Mouse (Mus musculus) liver, embryonic 14.5 days (tissue): ENCODE results near the gene Alox12e. TPM values are rescaled to one million over a fixed set of nuclear protein-coding genes. Genes with fewer than 3 reads are reported as not detected.
"Not testable (repeated sequence)": the region's sequence is repeated elsewhere in the genome, so short reads cannot be mapped to it uniquely, and the experiment has no call there.

ENCODE experiments used
- ATAC-seq: fragments of 200-750 bp; cut with Nextera tagmentation; 2 replicates; pipeline ENCODE4 v1.8.0; 2017; ENCODE audit warnings: moderate number of reproducible peaks, mild to moderate bottlenecking, moderate library complexity; ENCODE audit not compliant: insufficient read depth
- DNase-seq, 3 experiments: peaks; one replicate each; pipeline ENCODE4 v3.0.0-alpha.2; 2012 to 2013; ENCODE audit warnings: low read depth in 3 of 3, low spot score in 3 of 3
- H3K27ac ChIP-seq: fragments of 300-500 bp; sonication (generic); 2 replicates; pipeline ENCODE4 v1.5.1; 2014; ENCODE audit warnings: moderate library complexity, mild to moderate bottlenecking, control low read depth, inconsistent platforms
- H3K27me3 ChIP-seq: fragments of 300-500 bp; sonication (generic); 2 replicates; pipeline ENCODE4 v1.6.1; 2014; ENCODE audit warnings: mild to moderate bottlenecking, low read length, moderate library complexity; ENCODE audit not compliant: control insufficient read depth, insufficient read depth
- H3K36me3 ChIP-seq: fragments of 300-500 bp; sonication (generic); replicated peaks from 2 replicates; pipeline ENCODE4 v1.6.1; 2014; ENCODE audit warnings: low read depth; ENCODE audit not compliant: control insufficient read depth, insufficient read depth
- H3K4me1 ChIP-seq, 2 experiments: fragments of 200-500 bp in 1 of 2; fragments of 300-500 bp in 1 of 2; sonication (generic) in 1 of 2; replicated peaks; 2 replicates each; pipeline ENCODE4 v1.6.1; 2012 to 2014; ENCODE audit warnings: antibody characterized with exemption in 1 of 2, inconsistent platforms in 1 of 2, low read length in 1 of 2; ENCODE audit not compliant: control insufficient read depth in 2 of 2, insufficient read depth in 2 of 2
- H3K4me2 ChIP-seq: fragments of 300-500 bp; sonication (generic); 2 replicates; pipeline ENCODE4 v1.6.1; 2014; ENCODE audit warnings: low read depth, mild to moderate bottlenecking, control low read depth, moderate library complexity
- H3K4me3 ChIP-seq, 2 experiments: fragments of 200-500 bp in 1 of 2; fragments of 300-500 bp in 1 of 2; sonication (generic) in 1 of 2; 2 replicates each; pipeline ENCODE4 v1.5.1; 2012 to 2014; ENCODE audit warnings: low read depth in 2 of 2, low read length in 2 of 2, mild to moderate bottlenecking in 2 of 2, control low read depth in 1 of 2, inconsistent platforms in 1 of 2, moderate library complexity in 1 of 2; ENCODE audit not compliant: insufficient read depth in 1 of 2
- H3K9ac ChIP-seq: fragments of 300-500 bp; sonication (generic); replicated peaks from 2 replicates; pipeline ENCODE4 v1.6.1; 2014; ENCODE audit warnings: mild to moderate bottlenecking, control low read depth, moderate library complexity
- H3K9me3 ChIP-seq: fragments of 300-500 bp; sonication (generic); 2 replicates; pipeline ENCODE4 v1.6.1; 2016; ENCODE audit warnings: low read length, mixed read lengths; ENCODE audit not compliant: control insufficient read depth
- CTCF ChIP-seq: IDR thresholded peaks from 2 replicates; pipeline ENCODE4 v1.5.1; 2016; ENCODE audit warnings: antibody characterized with exemption, low read depth, control low read depth
- EP300 ChIP-seq: IDR thresholded peaks from 2 replicates; pipeline ENCODE4 v1.6.1; 2016; ENCODE audit warnings: antibody characterized with exemption, low read depth
- WGBS: fragments of 180-500 bp; shearing (Covaris S2); extraction: QIAGEN DNeasy Blood & Tissue Kit; methylation state at CpG from one replicate; pipeline ENCODE4 v1.1.7; 2014; ENCODE audit not compliant: insufficient replicate concordance; 5-methylcytosine and 5-hydroxymethylcytosine counted together
- polyA plus RNA-seq, 2 experiments: library from polyadenylated mRNA; depleted of rRNA in 1 of 2; stranded (reverse) in 1 of 2; unstranded in 1 of 2; fragments of >200 nt; fragmentation: Nextera tagmentation in 1 of 2; extraction: Ambion mirVana in 1 of 2; gene quantifications; 2 replicates each; pipeline versions ENCODE4 v1.2.1 to v1.2.3; 2012 to 2014

Alox12e gene
- 0.05 and 0.06 TPM in 2 replicates for polyA plus RNA-seq (2012; rRNA removed)
- 0.10 TPM in 1 of 2 replicates, not detected in the other for polyA plus RNA-seq (2014; fragmentation: Nextera tagmentation; extraction: Ambion mirVana)

DNA sequence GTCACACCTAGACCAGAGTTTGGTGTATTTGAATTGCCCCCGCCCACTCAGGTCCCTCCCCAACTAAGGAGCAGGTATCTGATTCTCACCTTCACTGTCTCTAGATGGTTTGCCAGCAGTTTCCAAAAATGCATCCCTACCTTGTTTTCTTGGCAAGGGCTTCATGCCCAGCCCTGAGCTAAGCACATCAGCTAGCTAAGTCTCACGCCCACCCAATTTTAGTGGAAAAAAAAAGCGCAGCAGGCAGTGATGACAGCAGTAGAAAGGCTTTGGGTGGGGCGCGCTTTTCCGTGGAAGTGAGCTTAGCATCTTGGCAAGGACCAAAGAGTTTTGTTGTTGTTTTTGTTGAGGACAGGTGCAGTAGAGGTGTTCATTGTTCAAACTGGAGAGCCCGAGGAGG lies at the start of gene Alox12e:
TSS of gene Alox12e (minus strand) at position 101 of the 400 bp plus-strand sequence.
- H3K9me3 ChIP-seq = no peaks in the 10 kb centered on the region
- H3K27ac ChIP-seq = no peak within 1 kb of the TSS
- ATAC-seq = no peak
- H3K27me3 ChIP-seq = peaks cover 22% of the 10 kb centered on the region
- no peak for DNase-seq
- no peaks in the 10 kb centered on the region for H3K36me3 ChIP-seq
- no peak within 1 kb of the TSS for H3K4me2 ChIP-seq
- WGBS = 25% methylated on average over 7 of the region's 7 CpGs
- no peak within 1 kb of the TSS for H3K9ac ChIP-seq
- H3K4me1 ChIP-seq = peaks cover 0 to 2% of the 10 kb centered on the region in 2 experiments; a peak in 2 of 4 replicates
- no peak within 1 kb of the TSS for H3K4me3 ChIP-seq
- no peak for TF ChIP-seq CTCF
- no peak for TF ChIP-seq EP300

DNA sequence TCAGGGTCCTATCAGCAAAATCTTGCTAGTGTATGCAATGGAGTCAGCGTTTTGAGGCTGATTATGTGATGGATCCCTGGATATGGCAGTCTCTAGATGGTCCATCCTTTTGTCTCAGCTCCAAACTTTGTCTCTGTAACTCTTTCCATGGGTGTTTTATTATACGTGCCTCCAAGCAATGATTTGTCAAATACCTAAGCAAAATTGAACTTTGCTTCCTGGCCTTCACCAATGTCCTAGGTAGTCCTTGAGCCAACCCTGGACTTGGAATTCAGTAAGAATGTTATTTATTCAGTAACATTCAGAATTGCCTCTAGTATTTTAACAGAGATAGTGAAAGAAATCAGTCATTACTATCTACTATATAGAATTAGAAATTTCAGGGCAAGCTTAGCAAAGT lies 46.2 kb upstream of the Alox12e start:
- H3K27me3 ChIP-seq, H3K9me3 ChIP-seq, H3K4me1 ChIP-seq, H3K4me3 ChIP-seq, DNase-seq, H3K27ac ChIP-seq, ATAC-seq, H3K9ac ChIP-seq, H3K4me2 ChIP-seq, H3K36me3 ChIP-seq: not testable (repeated sequence)
- WGBS = 53% methylated on average over 2 of the region's 2 CpGs

DNA sequence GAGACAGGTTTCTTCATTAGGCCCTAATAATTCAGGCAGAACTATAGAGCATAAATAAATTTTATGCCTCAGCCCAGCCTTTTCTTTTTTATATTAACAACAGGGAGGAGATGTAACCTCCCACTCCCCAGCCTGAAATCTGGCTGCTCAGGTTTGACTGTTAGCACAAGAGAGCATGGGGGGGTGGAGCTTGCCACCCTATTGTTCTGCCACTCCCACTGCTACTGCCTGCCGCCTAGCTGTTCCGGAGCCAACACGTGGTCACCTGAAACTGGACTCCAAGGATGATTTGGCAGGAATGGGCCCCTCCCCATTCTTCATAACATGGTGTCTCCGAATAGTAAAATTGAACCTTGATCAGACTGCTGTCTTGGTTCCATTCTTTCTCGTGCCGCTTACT lies 45.3 kb upstream of the Alox12e start:
- H3K9me3 ChIP-seq, H3K4me2 ChIP-seq, H3K4me1 ChIP-seq, ATAC-seq, H3K27ac ChIP-seq, H3K4me3 ChIP-seq, H3K27me3 ChIP-seq, DNase-seq, H3K36me3 ChIP-seq, H3K9ac ChIP-seq: not testable (repeated sequence)
- 73% methylated on average over 6 of the region's 6 CpGs for WGBS

DNA sequence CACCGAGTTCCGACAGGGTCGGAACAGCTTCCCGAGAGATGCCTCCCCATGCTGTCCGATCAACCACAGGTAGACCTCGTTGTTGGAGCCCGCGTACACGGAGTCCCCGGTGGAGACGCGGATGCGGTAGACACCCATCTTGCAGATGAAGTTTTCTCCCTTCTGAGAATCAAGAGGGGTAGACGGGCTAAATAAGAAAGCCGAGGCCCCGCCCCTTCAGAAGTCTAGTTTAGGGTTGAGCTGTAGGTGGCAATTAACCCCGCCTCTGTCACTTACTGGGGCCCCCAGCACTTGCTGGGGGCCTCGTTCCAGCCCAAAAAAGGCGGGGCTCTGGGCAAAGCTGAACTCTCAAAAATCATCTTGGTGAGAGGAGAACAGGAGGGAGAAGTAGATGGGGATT lies 29.4 kb upstream of the Alox12e start, which contains the start of gene Alox15:
TSS of gene Alox15 (minus strand) at position 164 of the 400 bp plus-strand sequence.
- no peaks in the 10 kb centered on the region for H3K9me3 ChIP-seq
- peak within 1 kb of the TSS; percentile 13 to 14; a peak in 1 of 4 replicates for H3K4me3 ChIP-seq
- no peak within 1 kb of the TSS for H3K9ac ChIP-seq
- H3K36me3 ChIP-seq = no peaks in the 10 kb centered on the region
- DNase-seq = peak in 1 of 3 experiments; percentile 22
- under 1% methylated on average over 19 of the region's 19 CpGs for WGBS
- H3K27me3 ChIP-seq = peaks cover 19% of the 10 kb centered on the region
- peak within 1 kb of the TSS; percentile 47 for H3K4me2 ChIP-seq
- ATAC-seq = no peak
- TF ChIP-seq EP300 = no peak
- no peak for TF ChIP-seq CTCF
- no peaks in the 10 kb centered on the region for H3K4me1 ChIP-seq
- no peak within 1 kb of the TSS for H3K27ac ChIP-seq

DNA sequence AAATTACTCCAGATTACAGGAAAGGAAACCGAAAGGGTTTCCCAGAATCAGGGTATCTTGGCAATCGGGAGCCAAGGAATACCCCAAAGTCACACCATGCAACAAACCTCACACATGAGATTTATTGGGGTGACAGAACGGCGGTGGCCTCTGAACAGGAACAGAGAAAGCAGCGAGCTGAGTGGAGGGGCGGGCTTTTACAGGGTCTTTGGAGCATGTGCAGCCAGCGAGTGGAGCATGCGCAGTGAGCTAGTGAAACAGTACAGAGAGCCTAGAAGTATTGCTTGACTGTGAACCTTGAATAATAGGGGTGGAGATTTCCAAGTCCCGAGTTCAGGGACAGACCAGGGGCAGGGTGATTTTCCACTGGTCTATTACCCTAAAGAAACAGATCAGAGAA lies 26.2 kb upstream of the Alox12e start:
- 65% methylated on average over 9 of the region's 9 CpGs for WGBS
- Histone ChIP-seq H3K4me2 (no peak overlapping the region), H3K4me3 (no peak overlapping the region), H3K4me1 (no peaks in the 10 kb centered on the region), H3K9ac (no peak overlapping the region), H3K36me3 (no peaks in the 10 kb centered on the region), H3K27ac (no peak overlapping the region), H3K9me3 (no peaks in the 10 kb centered on the region), H3K27me3 (peaks cover 19% of the 10 kb centered on the region)
- no peak for ATAC-seq
- TF ChIP-seq CTCF (no peak), EP300 (no peak)
- no peak for DNase-seq
